Mouse (Mus musculus) MEL (cell line): ENCODE measurements around the gene Ankmy1. TPM values are rescaled to one million over a fixed set of nuclear protein-coding genes. Genes with fewer than 3 reads are reported as not detected.

Source experiments
- DNase-seq: peaks from one replicate; pipeline ENCODE4 v3.0.0; 2011; ENCODE audit warnings: low read depth, low spot score
- H3K27ac ChIP-seq: 2 replicates; pipeline ENCODE4 v1.5.1; 2012; ENCODE audit warnings: low read depth, mild to moderate bottlenecking, control low read depth, low read length, moderate library complexity; ENCODE audit not compliant: control insufficient read depth
- H3K27me3 ChIP-seq, 2 experiments: fragments of 150-350 bp in 1 of 2; sonication (generic) in 1 of 2; 2 replicates each; pipeline ENCODE4 v1.6.1; 2012; ENCODE audit warnings: low read length in 2 of 2, mild to moderate bottlenecking in 2 of 2, improper control_type of control experiment in 1 of 2, moderate library complexity in 1 of 2; ENCODE audit not compliant: insufficient read depth in 2 of 2, control insufficient read depth in 1 of 2
- H3K36me3 ChIP-seq, 2 experiments: 2 replicates each; pipeline ENCODE4 v1.6.1; 2012 to 2014; ENCODE audit warnings: low read length in 2 of 2, improper control_type of control experiment in 1 of 2, inconsistent platforms in 1 of 2, mild to moderate bottlenecking in 1 of 2; ENCODE audit not compliant: insufficient read depth in 2 of 2, control insufficient read depth in 1 of 2
- H3K4me1 ChIP-seq, 2 experiments: fragments of 150-350 bp in 1 of 2; sonication (generic) in 1 of 2; 2 replicates each; pipeline ENCODE4 v1.6.1; 2012; ENCODE audit warnings: low read length in 2 of 2, improper control_type of control experiment in 1 of 2, mild to moderate bottlenecking in 1 of 2; ENCODE audit not compliant: insufficient read depth in 2 of 2, control insufficient read depth in 1 of 2
- H3K4me3 ChIP-seq, 2 experiments: fragments of 150-350 bp in 1 of 2; sonication (generic) in 1 of 2; 2 replicates each; pipeline ENCODE4 v1.5.1; 2012; ENCODE audit warnings: low read depth in 2 of 2, low read length in 2 of 2, mild to moderate bottlenecking in 2 of 2, moderate library complexity in 2 of 2, control low read depth in 1 of 2, improper control_type of control experiment in 1 of 2; ENCODE audit not compliant: control insufficient read depth in 1 of 2, insufficient read depth in 1 of 2
- H3K79me2 ChIP-seq: 2 replicates; pipeline ENCODE4 v1.6.1; 2012; ENCODE audit warnings: mild to moderate bottlenecking, low read length, moderate library complexity; ENCODE audit not compliant: control insufficient read depth, poor library complexity, insufficient read depth
- H3K9ac ChIP-seq: 2 replicates; pipeline ENCODE4 v1.6.1; 2012; ENCODE audit warnings: low read depth, mild to moderate bottlenecking, control low read depth, low read length, moderate library complexity; ENCODE audit not compliant: control insufficient read depth, poor library complexity, severe bottlenecking
- H3K9me3 ChIP-seq: fragments of 150-350 bp; sonication (generic); replicated peaks from 2 replicates; pipeline ENCODE4 v1.6.1; 2012; ENCODE audit warnings: mild to moderate bottlenecking, low read length, improper control_type of control experiment, moderate library complexity; ENCODE audit not compliant: insufficient read depth
- CTCF ChIP-seq, 3 experiments: IDR thresholded peaks in 2 of 3; conservative IDR thresholded peaks in 1 of 3; 2 replicates each; pipeline ENCODE4 v1.5.1; 2011 to 2012; ENCODE audit warnings: low read length in 3 of 3, low read depth in 2 of 3, mild to moderate bottlenecking in 2 of 3, improper control_type of control experiment in 1 of 3, inconsistent platforms in 1 of 3, mixed read lengths in 1 of 3, moderate library complexity in 1 of 3; ENCODE audit not compliant: control insufficient read depth in 1 of 3, insufficient read depth in 1 of 3, poor library complexity in 1 of 3, severe bottlenecking in 1 of 3
- ELF1 ChIP-seq: IDR thresholded peaks from 2 replicates; pipeline ENCODE4 v1.6.1; 2014; ENCODE audit warnings: low read depth, mild to moderate bottlenecking, inconsistent platforms, low read length, improper control_type of control experiment, moderate library complexity
- GABPA ChIP-seq: IDR thresholded peaks from 2 replicates; pipeline ENCODE4 v1.6.1; 2012; ENCODE audit warnings: low read depth, mild to moderate bottlenecking, inconsistent platforms, low read length, improper control_type of control experiment, moderate library complexity
- GATA1 ChIP-seq: IDR thresholded peaks from 2 replicates; pipeline ENCODE4 v1.6.1; 2011; ENCODE audit warnings: low read depth, low read length, improper control_type of control experiment
- KAT2A ChIP-seq: conservative IDR thresholded peaks from 2 replicates; pipeline ENCODE4 v1.6.1; 2012; ENCODE audit warnings: low read depth, low read length, improper control_type of control experiment, inconsistent platforms
- MAX ChIP-seq: IDR thresholded peaks from 2 replicates; pipeline ENCODE4 v1.6.1; 2011; ENCODE audit warnings: low read length, improper control_type of control experiment
- MEF2A ChIP-seq: IDR thresholded peaks from 2 replicates; pipeline ENCODE4 v1.6.1; 2014; ENCODE audit warnings: low read depth, mild to moderate bottlenecking, inconsistent platforms, low read length, improper control_type of control experiment; ENCODE audit not compliant: poor library complexity, insufficient replicate concordance, severe bottlenecking; ENCODE audit errors: extremely low read depth
- MXI1 ChIP-seq: IDR thresholded peaks from 2 replicates; pipeline ENCODE4 v1.6.1; 2011; ENCODE audit warnings: mild to moderate bottlenecking, low read depth, low read length, improper control_type of control experiment
- MYC ChIP-seq: IDR thresholded peaks from 2 replicates; pipeline ENCODE4 v1.6.1; 2011; ENCODE audit warnings: low read depth, mild to moderate bottlenecking, low read length, improper control_type of control experiment, moderate library complexity
- NELFE ChIP-seq: IDR thresholded peaks from 2 replicates; pipeline ENCODE4 v1.6.1; 2011; ENCODE audit warnings: low read depth, low read length, improper control_type of control experiment
- POLR2AphosphoS2 ChIP-seq: IDR thresholded peaks from 2 replicates; pipeline ENCODE4 v1.6.1; 2011; ENCODE audit warnings: low read length, improper control_type of control experiment
- POLR2AphosphoS5 ChIP-seq: IDR thresholded peaks from 2 replicates; pipeline ENCODE4 v1.6.1; 2012; ENCODE audit warnings: low read depth, borderline replicate concordance, mild to moderate bottlenecking, inconsistent platforms, low read length, moderate library complexity, mixed read lengths
- RAD21 ChIP-seq: IDR thresholded peaks from 2 replicates; pipeline ENCODE4 v1.6.1; 2011; ENCODE audit warnings: mild to moderate bottlenecking, low read depth, low read length, improper control_type of control experiment
- RCOR1 ChIP-seq: IDR thresholded peaks from 2 replicates; pipeline ENCODE4 v1.6.1; 2012; ENCODE audit warnings: low read depth, mild to moderate bottlenecking, inconsistent platforms, low read length, improper control_type of control experiment
- SIN3A ChIP-seq: IDR thresholded peaks from 2 replicates; pipeline ENCODE4 v1.6.1; 2012; ENCODE audit warnings: low read length, improper control_type of control experiment, inconsistent platforms
- SMC3 ChIP-seq: IDR thresholded peaks from 2 replicates; pipeline ENCODE4 v1.6.1; 2011; ENCODE audit warnings: low read depth, low read length, improper control_type of control experiment
- TAL1 ChIP-seq: IDR thresholded peaks from 2 replicates; pipeline ENCODE4 v1.6.1; 2012; ENCODE audit warnings: mild to moderate bottlenecking, inconsistent platforms, low read length, moderate library complexity, mixed read lengths
- TBP ChIP-seq: IDR thresholded peaks from 2 replicates; pipeline ENCODE4 v1.8.0; 2011; ENCODE audit warnings: low read depth, low read length, improper control_type of control experiment
- USF1 ChIP-seq: IDR thresholded peaks from 2 replicates; pipeline ENCODE4 v1.6.1; 2014; ENCODE audit warnings: low read depth, mild to moderate bottlenecking, inconsistent platforms, low read length, improper control_type of control experiment, moderate library complexity
- ZMIZ1 ChIP-seq: IDR thresholded peaks from 2 replicates; pipeline ENCODE4 v1.6.1; 2012; ENCODE audit warnings: low read depth, mild to moderate bottlenecking, inconsistent platforms, low read length, improper control_type of control experiment, moderate library complexity
- polyA plus RNA-seq, 2 experiments: library from polyadenylated mRNA; stranded (reverse) in 1 of 2; unstranded in 1 of 2; fragments of >175 nt in 1 of 2; fragments of >200 nt in 1 of 2; gene quantifications; 2 replicates each; pipeline versions ENCODE4 v1.2.1 to v1.2.4; 2012; ENCODE audit warnings: low replicate concordance in 2 of 2, low read depth in 1 of 2; ENCODE audit not compliant: insufficient read length in 2 of 2, insufficient read depth in 1 of 2, missing spikeins in 1 of 2
- total RNA-seq: library from RNA; depleted of rRNA; stranded (reverse); fragments of 300-350 nt; gene quantifications from 2 replicates; pipeline ENCODE4 v1.2.3, GENCODE M21; 2012

The Ankmy1 gene
- total and polyA plus RNA-seq, 3 experiments = 0.08 TPM; not detected in 2

- DNase-seq = no peak
- Histone ChIP-seq H3K27me3 (no peaks in the 10 kb centered on the region), H3K79me2 (no peaks in the 10 kb centered on the region), H3K4me3 (no peak overlapping the region), H3K27ac (no peak overlapping the region), H3K9ac (no peak overlapping the region), H3K36me3 (no peaks in the 10 kb centered on the region), H3K9me3 (no peaks in the 10 kb centered on the region), H3K4me1 (peaks cover 2 to 3% of the 10 kb centered on the region in 2 experiments; a peak in 2 of 4 replicates)
- TF ChIP-seq ZMIZ1 (no peak), POLR2AphosphoS2 (no peak), ELF1 (no peak), MXI1 (no peak), GATA1 (no peak), TBP (no peak), CTCF (IDR thresholded peaks at IDR 0.05 in 2 of 3, conservative IDR thresholded peaks at IDR 0.05 in 1 of 3; ENCODE audit: control insufficient read depth in 1 of 3, insufficient read depth in 1 of 3, low read depth in 2 of 3, low read length in 3 of 3, poor library complexity in 1 of 3, severe bottlenecking in 1 of 3) (no peak), MYC (no peak), MEF2A (no peak), KAT2A (no peak), USF1 (no peak), MAX (no peak)
These were observed 54.5 kb downstream of the Ankmy1 start for GRCm38 (mm10) chr1:92847873-92848839.

GRCm38 (mm10) chr1:92845889-92846288, 56.8 kb downstream of the Ankmy1 start:
- H3K79me2 ChIP-seq = no peaks in the 10 kb centered on the region
- TF ChIP-seq POLR2AphosphoS2 (no peak), TAL1 (no peak), POLR2AphosphoS5 (no peak), RAD21 (no peak), ELF1 (no peak), TBP (no peak), USF1 (no peak), SIN3A (no peak), MAX (no peak), RCOR1 (no peak), SMC3 (no peak), GABPA (no peak), NELFE (no peak)
- no peak overlapping the region for H3K27ac ChIP-seq
- H3K36me3 ChIP-seq = no peaks in the 10 kb centered on the region
- no peaks in the 10 kb centered on the region for H3K27me3 ChIP-seq
- no peaks in the 10 kb centered on the region for H3K9me3 ChIP-seq
- no peak overlapping the region for H3K4me3 ChIP-seq
- no peak for DNase-seq
- H3K9ac ChIP-seq = no peak overlapping the region
- peaks cover 2 to 3% of the 10 kb centered on the region in 2 experiments; a peak in 2 of 4 replicates for H3K4me1 ChIP-seq
